Comparison of ENCODE assay signal across 11 mouse cellular contexts in the genomic region with DNA sequence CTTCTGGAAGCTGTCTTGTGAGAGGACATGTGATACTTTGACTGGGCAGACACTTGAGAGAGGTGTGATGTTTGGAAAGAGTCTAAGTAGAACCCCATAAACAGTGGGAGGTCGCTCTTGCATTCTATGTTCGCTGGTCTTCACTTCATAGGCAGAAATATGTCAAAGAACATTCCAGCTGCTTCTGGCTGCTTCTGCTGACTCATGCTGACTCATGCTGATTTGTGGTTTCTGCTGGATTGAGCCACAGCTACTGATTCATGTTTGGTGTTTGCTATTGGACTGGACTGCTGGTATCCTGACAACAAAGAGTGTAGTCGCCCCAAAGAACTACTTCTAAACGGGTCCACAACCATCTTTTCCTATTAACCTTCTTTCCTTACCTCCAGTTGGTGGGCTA. TPM values are rescaled to one million over a fixed set of nuclear protein-coding genes. Genes with fewer than 3 reads are reported as not detected.
DNase-seq lines count a peak whose midpoint lies in the region; ATAC-seq and TF ChIP-seq lines count a peak whose summit lies in the region.
"Had no signal": no experiment of that assay in that cellular context is flagged by ENCODE, and none has a peak within 500 bp of the region (broad histone marks: within the 10 kb centered on the region; RNA-seq: fewer than 3 reads in every experiment).

No protein-coding gene starts in this region.

- TF ChIP-seq EP300 in MEL (IDR thresholded peaks at IDR 0.05; ENCODE audit: low read depth in 1 of 2, low read length in 2 of 2) = 0 out of 4 replicates have a peak, but pooled peaks of 1 of the 2 experiments have one; percentile 37

- H3K4me2 ChIP-seq in liver, embryonic 16.5 days (ENCODE audit: low read depth, low read length) = peak overlapping the region; percentile 34; the same call in 1 of the 2 replicates

- TF ChIP-seq POLR2A in MEL (IDR thresholded peaks at IDR 0.05; ENCODE audit: control insufficient read depth in 1 of 2, insufficient read depth in 1 of 2, low read depth in 1 of 2, low read length in 2 of 2, poor library complexity in 1 of 2) = no peak

- peaks cover 5 to 11% of the 10 kb centered on the region in 2 experiments for H3K4me1 ChIP-seq in MEL (ENCODE audit: control insufficient read depth in 1 of 2, insufficient read depth in 2 of 2, low read length in 2 of 2)
- H3K4me1 ChIP-seq in liver, embryonic 16.5 days (ENCODE audit: control insufficient read depth, low read depth, low read length) = peaks cover 16% of the 10 kb centered on the region

- TF ChIP-seq RAD21 in MEL (IDR thresholded peaks at IDR 0.05; ENCODE audit: low read depth, low read length) = no peak

- peak; percentile 72 for ATAC-seq in liver, embryonic 16.5 days (ENCODE audit: low read depth)
- ATAC-seq: inflammation-experienced regulatory T-cells, adult 6 months had no signal

- WGBS in liver, embryonic 16.5 days (ENCODE audit: insufficient replicate concordance) = 46% methylated on average over 4 of the region's 4 CpGs

- H3K9me3 ChIP-seq in MEL (replicated peaks; ENCODE audit: insufficient read depth, low read length) = no peaks in the 10 kb centered on the region
- H3K9me3 ChIP-seq in liver, embryonic 16.5 days (replicated peaks; ENCODE audit: control insufficient read depth, low read length) = no peaks in the 10 kb centered on the region

- H3K27ac ChIP-seq in MEL (ENCODE audit: control insufficient read depth, low read depth, low read length) = no peak overlapping the region; the same call in 1 of the 2 replicates
- peak overlapping the region; percentile 39 for H3K27ac ChIP-seq in liver, embryonic 16.5 days (ENCODE audit: low read length)

- H3K79me2 ChIP-seq in MEL (ENCODE audit: control insufficient read depth, insufficient read depth, low read length, poor library complexity) = no peaks in the 10 kb centered on the region

- H3K9ac ChIP-seq in MEL (ENCODE audit: control insufficient read depth, low read depth, low read length, poor library complexity, severe bottlenecking) = no peak overlapping the region
- no peak overlapping the region for H3K9ac ChIP-seq in liver, embryonic 16.5 days (ENCODE audit: low read depth, low read length)

- H3K4me3 ChIP-seq in MEL (ENCODE audit: control insufficient read depth in 1 of 2, insufficient read depth in 1 of 2, low read depth in 2 of 2, low read length in 2 of 2) = no peak overlapping the region
- H3K4me3 ChIP-seq in liver, embryonic 16.5 days (ENCODE audit: low read depth, low read length) = no peak overlapping the region

- H3K27me3 ChIP-seq in MEL (ENCODE audit: control insufficient read depth in 1 of 2, insufficient read depth in 2 of 2, low read length in 2 of 2) = no peaks in the 10 kb centered on the region
- no peaks in the 10 kb centered on the region; the same call in 1 of the 2 replicates for H3K27me3 ChIP-seq in liver, embryonic 16.5 days (ENCODE audit: control insufficient read depth, insufficient read depth, low read depth, low read length)

- no peak for TF ChIP-seq CTCF in MEL (IDR thresholded peaks at IDR 0.05 in 2 of 3, conservative IDR thresholded peaks at IDR 0.05 in 1 of 3; ENCODE audit: control insufficient read depth in 1 of 3, insufficient read depth in 1 of 3, low read depth in 2 of 3, low read length in 3 of 3, poor library complexity in 1 of 3, severe bottlenecking in 1 of 3)

- peaks cover 0 to 13% of the 10 kb centered on the region in 2 experiments; a peak in 2 of 4 replicates for H3K36me3 ChIP-seq in MEL (ENCODE audit: control insufficient read depth in 1 of 2, insufficient read depth in 2 of 2, low read length in 2 of 2)
- no peaks in the 10 kb centered on the region for H3K36me3 ChIP-seq in liver, embryonic 16.5 days (ENCODE audit: control insufficient read depth, insufficient read depth)

- peak; percentile 89 to 95 for DNase-seq in adrenal gland, adult (ENCODE audit: inconsistent age in 2 of 2, low spot score in 1 of 2)
- no peak for DNase-seq in adrenal gland, postnatal 4 days (ENCODE audit: low spot score in 2 of 2)
- peak; percentile 83 for DNase-seq in MEL (ENCODE audit: low read depth, low spot score)
- peak; percentile 78 to 86 for DNase-seq in adrenal gland, postnatal 36 days
- no peak for DNase-seq in frontal cortex, postnatal 36 days (ENCODE audit: low spot score in 2 of 2)
- DNase-seq in thymus, adult 18-20 months = no peak
- no peak for DNase-seq in right cerebral cortex, postnatal 10 days (ENCODE audit: low spot score in 2 of 2)
- DNase-seq: cerebellum, postnatal 10 days; right cerebral cortex, adult 18-20 months had no signal

TF ChIP-seq in MEL, 35 proteins besides CTCF, POLR2A, EP300 and RAD21:
- TF ChIP-seq JUND (IDR thresholded peaks at IDR 0.05; ENCODE audit: low read depth, low read length) (0 out of 2 replicates have a peak, but pooled peaks have one; percentile 46), MAFK (IDR thresholded peaks at IDR 0.05; ENCODE audit: borderline replicate concordance, low read depth, low read length) (peak; percentile 85), RCOR1 (IDR thresholded peaks at IDR 0.05; ENCODE audit: low read depth, low read length) (no peak), NELFE (IDR thresholded peaks at IDR 0.05; ENCODE audit: low read depth, low read length) (no peak), ETS1 (IDR thresholded peaks at IDR 0.05; ENCODE audit: low read depth, low read length) (peak; percentile 74), TBP (IDR thresholded peaks at IDR 0.05; ENCODE audit: low read depth, low read length) (no peak), GABPA (IDR thresholded peaks at IDR 0.05; ENCODE audit: low read depth, low read length) (peak; percentile 91)

RNA-seq across cellular contexts. Expression of a gene that starts 20.0 kb away (rescaled TPM):
- total RNA-seq in adrenal gland, postnatal 4 days (2021) = 100 to 1,000 TPM; 166 to 176 TPM
- 17.1 and 21.2 TPM in 2 replicates for total RNA-seq in MEL (2012; rRNA removed)
- polyA plus RNA-seq in MEL (2012; ENCODE audit: insufficient read depth in 1 of 2, insufficient read length in 2 of 2, low read depth in 1 of 2, low replicate concordance in 2 of 2, missing spikeins in 1 of 2) = 10 to 100 TPM in 1 of 2 experiments, not detected in 1; 33.4 TPM
- 100 to 1,000 TPM; 171 to 443 TPM for total RNA-seq in adrenal gland, postnatal 36 days (2021)
- 45.3 and 50.3 TPM in 2 replicates for polyA plus RNA-seq in liver, embryonic 16.5 days (2015; fragmentation: Nextera tagmentation; extraction: Ambion mirVana)

RNA-seq across cellular contexts. Expression of a gene that starts 28.0 kb away (rescaled TPM):
- total RNA-seq in adrenal gland, postnatal 4 days (2021) = 10 to 100 TPM; 28.0 to 28.8 TPM
- total RNA-seq in MEL (2012; rRNA removed) = 80.6 and 83.6 TPM in 2 replicates
- polyA plus RNA-seq in MEL (2012; ENCODE audit: insufficient read depth in 1 of 2, insufficient read length in 2 of 2, low read depth in 1 of 2, low replicate concordance in 2 of 2, missing spikeins in 1 of 2) = 100 to 1,000 TPM; 132 to 138 TPM
- total RNA-seq in adrenal gland, postnatal 36 days (2021) = 1 to 10 TPM; 5.8 to 6.6 TPM
- 63.5 and 64.4 TPM in 2 replicates for polyA plus RNA-seq in liver, embryonic 16.5 days (2015; fragmentation: Nextera tagmentation; extraction: Ambion mirVana)

RNA-seq across cellular contexts. Expression of a gene that starts 58.4 kb away (rescaled TPM):
- total RNA-seq in adrenal gland, postnatal 4 days (2021) = 10 to 100 TPM; 51.5 to 54.1 TPM
- total RNA-seq in MEL (2012; rRNA removed) = 8.0 and 9.5 TPM in 2 replicates
- polyA plus RNA-seq in MEL (2012; ENCODE audit: insufficient read depth in 1 of 2, insufficient read length in 2 of 2, low read depth in 1 of 2, low replicate concordance in 2 of 2, missing spikeins in 1 of 2) = 10 to 100 TPM in 1 of 2 experiments, not detected in 1; 24.7 TPM
- 10 to 100 TPM; 40.3 to 42.3 TPM for total RNA-seq in adrenal gland, postnatal 36 days (2021)
- polyA plus RNA-seq in liver, embryonic 16.5 days (2015; fragmentation: Nextera tagmentation; extraction: Ambion mirVana) = 2.9 and 3.0 TPM in 2 replicates

Comparison
In these comparisons a context has a peak if more than half of its experiments do, and no peak if none do; other contexts are left out.
1. DNase-seq: peak in adrenal gland, adult (2 of 2), MEL (single experiment) and adrenal gland, postnatal 36 days (2 of 2); none in adrenal gland, postnatal 4 days (0 of 2), frontal cortex, postnatal 36 days (0 of 2), thymus, adult 18-20 months (0 of 2) and right cerebral cortex, postnatal 10 days (0 of 2).